Mouse (Mus musculus) ES-Bruce4 (cell line): ENCODE measurements around the gene Sln.

ENCODE experiments used
- CTCF ChIP-seq: IDR thresholded peaks from one replicate; pipeline ENCODE4 v1.8.1; 2011; ENCODE audit warnings: low read depth, low read length
- EP300 ChIP-seq: IDR thresholded peaks from 2 replicates; pipeline ENCODE4 v1.6.1; 2011; ENCODE audit warnings: low read depth, low read length; ENCODE audit not compliant: insufficient read depth
- POLR2A ChIP-seq: IDR thresholded peaks from one replicate; pipeline ENCODE4 v1.8.1; 2011; ENCODE audit warnings: low read length; ENCODE audit not compliant: insufficient read depth

DNA sequence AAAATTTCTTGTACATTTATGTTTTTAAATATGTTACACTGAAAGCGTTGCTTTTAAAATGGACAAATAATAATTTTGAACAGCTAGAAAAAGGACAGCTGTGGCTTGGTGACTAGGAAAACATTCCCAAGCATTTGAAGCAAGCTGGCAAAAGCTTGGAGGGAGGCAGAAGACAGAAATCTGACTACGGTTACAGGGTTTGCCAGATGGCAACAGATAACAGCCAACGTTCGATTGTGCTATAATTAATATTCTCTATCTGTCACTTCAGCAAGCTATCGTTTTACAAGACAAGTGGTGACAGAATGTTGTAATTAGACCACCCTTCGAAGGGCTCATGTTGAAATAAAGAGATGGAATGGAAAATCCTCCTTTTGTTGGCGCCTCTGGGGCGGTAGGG lies 1.4 kb upstream of the Sln start:
- TF ChIP-seq POLR2A (no peak), EP300 (no peak), CTCF (no peak)
